ENCODE assay signal across 8 mouse cellular contexts in genomic region chr10:117224102-117224990, GRCm38 (mm10). TPM values are rescaled to one million over a fixed set of nuclear protein-coding genes. Genes with fewer than 3 reads are reported as not detected.
DNase-seq lines count a peak whose midpoint lies in the region; ATAC-seq lines count a peak whose summit lies in the region.

Yeats4 (minus strand) TSS chr10:117224507.

- no peaks in the 10 kb centered on the region for H3K9me3 ChIP-seq in heart, embryonic 14.5 days (ENCODE audit: control insufficient read depth, low read length)
- H3K9me3 ChIP-seq in liver, embryonic 13.5 days (replicated peaks), result no peaks in the 10 kb centered on the region
- H3K9me3 ChIP-seq in stomach, embryonic 16.5 days (replicated peaks; ENCODE audit: control insufficient read depth, low read length), result no peaks in the 10 kb centered on the region

- peak within 1 kb of the TSS; percentile 95 for H3K4me3 ChIP-seq in brown adipose tissue, adult 24 weeks (ENCODE audit: insufficient read depth, low read depth, low read length)
- H3K4me3 ChIP-seq in heart, embryonic 14.5 days (ENCODE audit: control insufficient read depth in 1 of 2, insufficient read depth in 1 of 2, low read depth in 1 of 2, low read length in 2 of 2), result peak within 1 kb of the TSS; percentile 84 to 91
- H3K4me3 ChIP-seq in liver, embryonic 13.5 days (replicated peaks), result peak within 1 kb of the TSS; percentile 81
- peak within 1 kb of the TSS; percentile 83 for H3K4me3 ChIP-seq in stomach, embryonic 16.5 days (replicated peaks; ENCODE audit: low read length)

- H3K4me2 ChIP-seq in heart, embryonic 14.5 days (ENCODE audit: low read length), result peak within 1 kb of the TSS; percentile 90
- peak within 1 kb of the TSS; percentile 89 for H3K4me2 ChIP-seq in liver, embryonic 13.5 days
- peak within 1 kb of the TSS; percentile 85 for H3K4me2 ChIP-seq in stomach, embryonic 16.5 days (ENCODE audit: low read depth, low read length)

- no peaks in the 10 kb centered on the region for H3K27me3 ChIP-seq in heart, embryonic 14.5 days (ENCODE audit: control insufficient read depth, insufficient read depth, low read length)
- H3K27me3 ChIP-seq in liver, embryonic 13.5 days, result no peaks in the 10 kb centered on the region
- no peaks in the 10 kb centered on the region for H3K27me3 ChIP-seq in stomach, embryonic 16.5 days (ENCODE audit: control insufficient read depth, insufficient read depth, low read length)

- no peaks in the 10 kb centered on the region for H3K4me1 ChIP-seq in brown adipose tissue, adult 24 weeks (ENCODE audit: control insufficient read depth, insufficient read depth, insufficient read length, low read length)
- H3K4me1 ChIP-seq in heart, embryonic 14.5 days (ENCODE audit: control insufficient read depth in 2 of 2, insufficient read depth in 2 of 2, low read length in 2 of 2), result peaks cover 0 to 17% of the 10 kb centered on the region in 2 experiments; a peak in 2 of 4 replicates
- peaks cover 28% of the 10 kb centered on the region for H3K4me1 ChIP-seq in liver, embryonic 13.5 days (replicated peaks)
- H3K4me1 ChIP-seq in stomach, embryonic 16.5 days (ENCODE audit: control insufficient read depth, insufficient read depth, low read length), result peaks cover 10% of the 10 kb centered on the region

- peaks cover 37% of the 10 kb centered on the region for H3K36me3 ChIP-seq in heart, embryonic 14.5 days (ENCODE audit: control insufficient read depth, insufficient read depth, low read length)
- H3K36me3 ChIP-seq in liver, embryonic 13.5 days, result peaks cover 36% of the 10 kb centered on the region
- peaks cover 14% of the 10 kb centered on the region; the same call in 1 of the 2 replicates for H3K36me3 ChIP-seq in stomach, embryonic 16.5 days (ENCODE audit: control insufficient read depth, insufficient read depth, low read length)

- H3K27ac ChIP-seq in brown adipose tissue, adult 24 weeks (replicated peaks; ENCODE audit: low read depth, low read length), result peak within 1 kb of the TSS; percentile 97
- H3K27ac ChIP-seq in heart, embryonic 14.5 days (replicated peaks in 1 of 2; ENCODE audit: control insufficient read depth in 1 of 2, insufficient read depth in 1 of 2, low read depth in 2 of 2, low read length in 2 of 2), result peak within 1 kb of the TSS; percentile 98 to 99
- H3K27ac ChIP-seq in liver, embryonic 13.5 days, result peak within 1 kb of the TSS; percentile 95
- H3K27ac ChIP-seq in stomach, embryonic 16.5 days (ENCODE audit: low read length), result peak within 1 kb of the TSS; percentile 99

- under 1% methylated on average over 62 of the region's 63 CpGs for WGBS in heart, embryonic 14.5 days
- 1% methylated on average over 59 of the region's 63 CpGs for WGBS in liver, embryonic 13.5 days (ENCODE audit: insufficient replicate concordance)
- 1% methylated on average over 63 of the region's 63 CpGs for whole genome bisulfite sequencing in stomach, embryonic 16.5 days

- peak within 1 kb of the TSS; percentile 94 for H3K9ac ChIP-seq in heart, embryonic 14.5 days (ENCODE audit: low read length)
- peak within 1 kb of the TSS; percentile 92 for H3K9ac ChIP-seq in liver, embryonic 13.5 days
- peak within 1 kb of the TSS; percentile 97 for H3K9ac ChIP-seq in stomach, embryonic 16.5 days (ENCODE audit: low read length)

- ATAC-seq in heart, embryonic 14.5 days (ENCODE audit: insufficient number of reproducible peaks, insufficient read depth, low FRiP score, low read depth), result peak; percentile 94
- ATAC-seq in liver, embryonic 13.5 days (ENCODE audit: low read depth), result peak; percentile 97
- ATAC-seq in stomach, embryonic 16.5 days (ENCODE audit: insufficient read depth, low FRiP score), result peak; percentile 95

- peak; percentile 98 for DNase-seq in CD4-positive, CD25-positive, alpha-beta regulatory T cell, adult 2 months (ENCODE audit: low read depth, low spot score)
- peak; percentile 86 for DNase-seq in fibroblast of lung, adult 2 months (ENCODE audit: low read depth)
- peak; percentile 96 for DNase-seq in kidney, postnatal 14 days
- peak; percentile 94 for DNase-seq in liver, embryonic 13.5 days
- DNase-seq in neural tube, embryonic 10.5 days (ENCODE audit: extremely low spot score, low spot score), result peak; percentile 99

RNA-seq across cellular contexts. Expression of gene Yeats4, which starts in this region (rescaled TPM):
- 18.2 and 24.4 TPM in 2 replicates for polyA plus RNA-seq in brown adipose tissue, adult 24 weeks (2012; ENCODE audit: insufficient read depth, insufficient read length, missing spikeins)
- 48.0 and 52.1 TPM in 2 replicates for polyA plus RNA-seq in heart, embryonic 14.5 days (2014; fragmentation: Nextera tagmentation; extraction: Ambion mirVana)
- 49.2 and 56.2 TPM in 2 replicates for polyA plus RNA-seq in liver, embryonic 13.5 days (2015; fragmentation: Nextera tagmentation; extraction: Ambion mirVana)
- 45.8 and 48.9 TPM in 2 replicates for polyA plus RNA-seq in stomach, embryonic 16.5 days (2015; fragmentation: Nextera tagmentation; extraction: Ambion mirVana)

Comparison
In these comparisons a context has a peak if more than half of its experiments do, and no peak if none do; other contexts are left out.
1. Peak in every context shown above with its lines: DNase-seq, ATAC-seq, H3K4me3 ChIP-seq and H3K27ac ChIP-seq.